Mouse (Mus musculus) G1E-ER4 (cell line): ENCODE measurements around the gene Rptor. TPM values are rescaled to one million over a fixed set of nuclear protein-coding genes. Genes with fewer than 3 reads are reported as not detected.

Source experiments
- GATA1 ChIP-seq: IDR thresholded peaks from one replicate; pipeline ENCODE4 v1.8.0; 2012; ENCODE audit warnings: low read length, inconsistent platforms
- polyA plus RNA-seq: library from polyadenylated mRNA; stranded (reverse); fragments of >175 nt; gene quantifications from 2 replicates; pipeline ENCODE4 v1.2.3, GENCODE M21; 2012

Rptor gene
- polyA plus RNA-seq, 1 experiment, result 69.4 TPM

DNA sequence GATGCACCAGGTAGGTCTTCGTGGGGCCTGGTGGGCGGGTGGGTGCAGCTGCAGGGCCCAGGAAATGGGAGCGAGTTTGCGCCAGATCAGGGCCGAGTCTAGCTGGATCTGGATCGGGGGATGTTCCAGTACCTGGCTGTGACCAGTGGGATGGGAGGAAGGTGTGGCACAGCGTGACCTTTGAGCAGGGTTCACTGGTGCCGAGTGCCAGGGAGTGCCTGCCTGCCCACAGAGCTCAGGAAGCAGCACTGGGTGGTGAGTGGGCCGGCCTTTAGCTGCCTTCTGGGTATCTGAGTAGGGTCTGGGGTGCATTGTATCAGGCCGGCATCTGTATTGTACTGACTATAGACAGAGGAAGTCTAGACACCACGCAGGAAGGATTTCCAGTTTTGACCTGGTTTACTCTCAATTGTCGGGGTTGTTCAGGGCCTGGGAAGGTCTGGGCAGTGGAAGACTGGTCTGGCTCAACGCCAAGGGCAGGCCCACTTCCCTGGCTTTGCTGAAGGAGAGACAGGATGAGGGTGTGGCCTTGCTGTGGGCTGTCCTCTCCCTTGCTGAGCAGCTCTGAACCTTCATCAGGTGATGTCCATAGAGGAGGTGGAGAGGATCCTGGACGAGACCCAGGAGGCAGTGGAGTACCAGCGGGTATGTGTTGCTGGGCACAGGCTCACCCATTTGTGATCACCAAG lies 313.5 kb downstream of the Rptor start:
- TF ChIP-seq GATA1, result no peak

- no peak for TF ChIP-seq GATA1
Measured at GRCm38 (mm10) chr11:119916834-119917469, 314.2 kb downstream of the Rptor start.

DNA sequence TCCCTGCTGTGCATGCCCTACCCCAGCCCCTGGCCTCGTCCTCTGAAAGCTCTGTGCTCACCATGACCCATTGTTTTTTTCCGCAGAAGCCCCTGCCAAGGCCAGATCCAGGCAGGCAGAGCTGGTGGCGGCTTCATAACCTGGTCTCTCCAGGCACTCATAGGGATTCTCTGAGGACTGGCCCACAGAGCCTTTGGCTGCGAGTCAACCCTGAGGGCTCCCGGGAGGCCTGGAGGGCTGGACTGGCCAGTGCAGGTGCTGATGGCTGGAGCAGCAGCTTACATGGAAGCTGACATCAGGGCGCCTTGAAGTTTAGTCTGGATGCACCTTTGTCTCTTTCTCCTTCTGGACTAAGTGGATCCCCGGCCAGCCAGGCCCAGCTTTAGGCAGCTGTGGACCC lies 315.8 kb downstream of the Rptor start:
- TF ChIP-seq GATA1, result no peak

- TF ChIP-seq GATA1, result no peak
Measured at GRCm38 (mm10) chr11:119919432-119919831, 316.7 kb downstream of the Rptor start.

DNA sequence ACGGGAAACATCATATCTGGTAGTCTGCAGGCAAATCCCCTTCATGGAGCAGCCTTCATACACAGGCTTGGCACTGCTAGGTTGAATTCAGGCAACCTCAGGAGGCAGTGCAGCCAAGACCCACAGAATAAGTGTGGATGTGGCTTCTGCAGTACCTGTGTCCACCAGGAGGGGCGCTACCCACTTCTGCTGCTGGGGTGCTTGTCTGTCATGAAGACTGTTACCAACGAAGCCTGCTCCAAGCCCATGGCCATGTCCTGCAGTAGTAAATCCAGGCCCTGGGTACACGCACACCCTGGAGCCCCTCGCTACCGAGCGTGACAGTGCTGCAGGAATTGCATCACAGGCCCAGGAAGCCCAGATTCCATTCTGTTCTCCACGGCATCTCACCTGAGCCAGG lies 317.2 kb downstream of the Rptor start:
- TF ChIP-seq GATA1, result no peak

GRCm38 (mm10) chr11:119920668-119921067 lies 318.0 kb downstream of the Rptor start:
- no peak for TF ChIP-seq GATA1

DNA sequence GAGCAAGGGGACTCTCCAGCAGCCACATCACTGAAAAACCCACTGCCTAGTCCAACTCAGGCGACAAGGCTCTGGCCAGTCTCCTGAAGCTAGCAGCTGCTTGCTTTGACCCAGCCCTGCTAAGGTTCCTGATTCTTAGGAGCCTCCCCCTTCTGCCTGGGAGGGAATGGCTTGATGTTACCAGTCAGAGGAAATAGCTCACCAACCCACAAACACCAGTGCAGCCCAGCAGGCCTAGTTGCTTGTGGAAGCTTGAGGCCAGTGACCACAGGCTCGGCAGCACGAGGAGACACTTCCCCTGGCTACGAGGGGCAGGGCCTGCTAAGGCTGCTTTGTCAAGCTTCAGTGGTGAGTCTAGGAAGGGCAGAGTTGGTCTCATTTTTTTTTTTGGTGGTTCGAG lies 322.5 kb downstream of the Rptor start:
- no peak for TF ChIP-seq GATA1

- TF ChIP-seq GATA1, result no peak
Measured at GRCm38 (mm10) chr11:119926762-119927161, 324.1 kb downstream of the Rptor start.

GRCm38 (mm10) chr11:119928023-119928681 lies 325.4 kb downstream of the Rptor start:
- no peak for TF ChIP-seq GATA1

- no peak for TF ChIP-seq GATA1
Measured at GRCm38 (mm10) chr11:119929603-119930265, 327.0 kb downstream of the Rptor start.

DNA sequence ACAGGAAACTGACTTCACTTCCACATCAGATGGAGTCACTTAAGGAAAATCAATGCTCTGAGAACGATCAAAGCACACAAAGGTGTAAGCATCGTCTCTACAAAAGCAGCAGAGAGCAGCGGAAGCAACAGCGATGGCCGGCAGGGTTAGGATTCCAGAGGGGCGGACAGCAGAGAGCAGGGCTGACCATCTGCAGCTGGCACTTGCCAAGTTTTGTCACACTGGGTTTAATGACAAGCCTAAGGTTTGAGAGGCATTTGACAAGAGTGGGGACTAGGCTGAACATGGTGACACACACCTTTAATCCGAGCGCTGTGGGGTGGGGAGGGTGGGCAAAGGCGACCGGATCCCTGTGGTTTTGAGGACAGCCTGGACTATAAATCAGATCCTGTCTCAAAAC lies 329.1 kb downstream of the Rptor start:
- no peak for TF ChIP-seq GATA1

GRCm38 (mm10) chr11:119933142-119933541 lies 330.4 kb downstream of the Rptor start:
- TF ChIP-seq GATA1, result no peak

DNA sequence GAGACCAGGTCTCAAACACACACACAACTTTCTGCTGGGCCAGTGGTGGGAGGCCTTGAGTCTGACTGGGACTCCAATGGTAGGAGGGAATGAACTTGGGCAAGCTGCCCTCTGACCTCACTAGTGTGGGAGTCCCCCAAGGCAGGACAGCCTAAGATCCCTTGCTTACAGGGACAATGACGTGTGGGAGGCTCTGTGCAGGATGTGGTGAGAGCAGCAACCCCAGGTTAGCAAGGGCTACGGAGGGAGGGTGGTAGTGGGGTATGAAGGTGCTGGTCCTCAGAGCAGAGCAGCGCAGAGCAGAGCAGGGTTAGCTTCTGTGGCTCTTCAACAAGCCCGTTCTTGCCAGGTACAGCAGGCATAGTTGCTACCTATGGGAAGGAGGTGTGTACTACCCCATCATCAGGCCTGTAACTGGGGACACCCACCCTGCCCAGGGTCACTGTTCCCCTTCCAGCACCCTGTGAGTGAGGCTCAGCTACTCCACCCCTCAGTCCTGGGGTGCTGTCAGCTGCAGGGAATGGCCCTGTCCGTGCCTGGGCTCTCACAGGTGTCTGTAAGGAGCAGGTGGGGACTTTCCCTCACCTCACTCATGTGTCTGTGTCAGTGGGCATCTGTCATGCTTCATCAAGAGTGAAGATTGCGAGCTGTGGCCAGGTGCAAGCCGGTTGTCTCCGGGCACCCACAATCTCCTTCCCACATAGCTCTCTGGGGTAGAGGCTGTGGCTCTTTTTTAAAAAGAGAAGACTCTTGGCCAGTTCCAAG lies 331.3 kb downstream of the Rptor start:
- TF ChIP-seq GATA1, result no peak

DNA sequence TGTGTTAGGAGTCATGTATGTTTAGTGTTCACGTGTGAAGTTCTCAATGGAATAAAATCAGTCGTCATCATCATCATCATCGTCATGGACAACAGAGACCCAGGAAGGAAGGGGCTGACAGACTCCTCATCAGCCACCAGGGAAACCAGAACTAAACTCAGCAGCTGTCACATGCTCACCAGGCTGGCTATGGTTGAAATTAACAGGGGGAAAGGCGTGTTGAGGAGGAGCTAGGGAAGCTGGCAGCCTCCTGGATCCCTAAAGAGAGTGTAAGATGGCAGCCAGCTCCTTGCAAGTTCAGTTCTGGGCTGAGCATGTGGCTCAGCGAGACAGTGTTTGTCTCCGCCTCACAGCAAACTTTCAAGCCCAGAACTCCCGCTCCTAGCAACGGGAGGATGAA lies 332.1 kb downstream of the Rptor start:
- TF ChIP-seq GATA1, result no peak

- TF ChIP-seq GATA1, result no peak
Measured at GRCm38 (mm10) chr11:119935457-119935856, 332.8 kb downstream of the Rptor start.
